Mouse (Mus musculus): ENCODE data around the gene D230025D16Rik. TPM values are rescaled to one million over a fixed set of nuclear protein-coding genes. Genes with fewer than 3 reads are reported as not detected.
A peak's percentile ranks its signal among the peaks of the same experiment; 100 is the strongest.

Gene D230025D16Rik
- total RNA-seq, 2 experiments from 2014 or later: 22.5 to 26.7 TPM

GRCm38 (mm10) chr8:105266775-105267174 lies 41.8 kb downstream of the D230025D16Rik start:
- no peak for ATAC-seq (ENCODE audit: poor library complexity, severe bottlenecking)

GRCm38 (mm10) chr8:105268342-105269074 lies 43.6 kb downstream of the D230025D16Rik start:
- no peak for ATAC-seq (ENCODE audit: poor library complexity, severe bottlenecking)

- no peak for ATAC-seq (ENCODE audit: poor library complexity, severe bottlenecking)
Observed at GRCm38 (mm10) chr8:105269075-105269458, 44.1 kb downstream of the D230025D16Rik start.

GRCm38 (mm10) chr8:105269461-105269947 lies 44.6 kb downstream of the D230025D16Rik start, which contains the start of gene Hsf4:
TSS of gene Hsf4 (plus strand) at chr8:105269801.
- peak; percentile 47 for ATAC-seq (ENCODE audit: poor library complexity, severe bottlenecking)

GRCm38 (mm10) chr8:105270101-105270915 lies 45.4 kb downstream of the D230025D16Rik start:
- no peak for ATAC-seq (ENCODE audit: poor library complexity, severe bottlenecking)

- no peak for ATAC-seq (ENCODE audit: poor library complexity, severe bottlenecking)
Observed at GRCm38 (mm10) chr8:105270916-105271186, 45.9 kb downstream of the D230025D16Rik start.

- ATAC-seq (ENCODE audit: poor library complexity, severe bottlenecking): no peak
Observed at GRCm38 (mm10) chr8:105275387-105275786, 50.4 kb downstream of the D230025D16Rik start.

GRCm38 (mm10) chr8:105275840-105276239 lies 50.9 kb downstream of the D230025D16Rik start, which contains the start of gene Nol3:
TSS of gene Nol3 (plus strand) at chr8:105276140.
- no peak for ATAC-seq (ENCODE audit: poor library complexity, severe bottlenecking)

- peak; percentile 61 for ATAC-seq (ENCODE audit: poor library complexity, severe bottlenecking)
Observed at GRCm38 (mm10) chr8:105276292-105277120, 51.6 kb downstream of the D230025D16Rik start.

GRCm38 (mm10) chr8:105278911-105279334 lies 54.0 kb downstream of the D230025D16Rik start:
- peak; percentile 66 for ATAC-seq (ENCODE audit: poor library complexity, severe bottlenecking)

- no peak for ATAC-seq (ENCODE audit: poor library complexity, severe bottlenecking)
Observed at GRCm38 (mm10) chr8:105280567-105280966, 55.6 kb downstream of the D230025D16Rik start.

GRCm38 (mm10) chr8:105281821-105282220 lies 56.9 kb downstream of the D230025D16Rik start:
- no peak for ATAC-seq (ENCODE audit: poor library complexity, severe bottlenecking)

- ATAC-seq (ENCODE audit: poor library complexity, severe bottlenecking): no peak
Observed at GRCm38 (mm10) chr8:105282239-105282638, 57.3 kb downstream of the D230025D16Rik start.

GRCm38 (mm10) chr8:105283074-105283473 lies 58.1 kb downstream of the D230025D16Rik start:
- peak; percentile 74 for ATAC-seq (ENCODE audit: poor library complexity, severe bottlenecking)

- ATAC-seq (ENCODE audit: poor library complexity, severe bottlenecking): no peak
Observed at GRCm38 (mm10) chr8:105285514-105285913, 60.6 kb downstream of the D230025D16Rik start.

GRCm38 (mm10) chr8:105286907-105287306 lies 62.0 kb downstream of the D230025D16Rik start:
- no peak for ATAC-seq (ENCODE audit: poor library complexity, severe bottlenecking)

GRCm38 (mm10) chr8:105288231-105288630 lies 63.3 kb downstream of the D230025D16Rik start:
- ATAC-seq (ENCODE audit: poor library complexity, severe bottlenecking): no peak

- ATAC-seq (ENCODE audit: poor library complexity, severe bottlenecking): peak; percentile 86
Observed at GRCm38 (mm10) chr8:105288958-105289732, 64.2 kb downstream of the D230025D16Rik start.

- peak; percentile 30 for ATAC-seq (ENCODE audit: poor library complexity, severe bottlenecking)
Observed at GRCm38 (mm10) chr8:105289805-105290460, 65.0 kb downstream of the D230025D16Rik start, which contains the start of gene 4931428F04Rik. TSS of gene 4931428F04Rik (minus strand) at chr8:105289864.
